Mouse (Mus musculus): Measurements from ENCODE around the gene Itpr2.

GRCm38 (mm10) chr6:146511511-146511910 lies 9.5 kb upstream of the Itpr2 start:
- TF ChIP-seq CTCF (IDR thresholded peaks at IDR 0.05; ENCODE audit: control insufficient read depth, insufficient read depth, insufficient read length) = no peak
- no peak for TF ChIP-seq MAX (IDR thresholded peaks at IDR 0.05)

Data from C2C12 (cell line).